Mouse (Mus musculus): ENCODE measurements around the gene Fasn. TPM values are rescaled to one million over a fixed set of nuclear protein-coding genes. Genes with fewer than 3 reads are reported as not detected.

Fasn gene
- total and polyA plus RNA-seq, 3 experiments, result 66.6 to 529 (median 88.2) TPM

DNA sequence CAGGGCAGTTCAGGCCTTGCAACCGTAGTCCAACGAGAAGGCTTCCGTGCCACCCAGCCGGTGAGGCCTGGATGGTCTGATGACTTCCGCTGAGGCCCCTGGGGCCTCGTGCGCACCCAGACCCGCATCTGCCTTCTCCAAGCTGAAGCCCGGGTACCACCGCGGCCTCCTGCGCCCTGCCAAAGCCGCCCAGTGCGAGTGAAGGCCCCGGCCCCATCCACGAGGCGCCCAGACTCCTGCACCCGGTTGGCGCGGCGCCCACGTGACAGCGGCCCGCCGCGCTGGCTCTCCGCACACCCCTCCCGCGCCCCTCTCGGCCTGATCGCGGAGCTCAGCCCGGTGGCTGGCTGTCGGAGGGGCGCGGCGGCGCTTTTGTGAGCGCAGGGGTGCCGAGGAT is 798 bp downstream of the Fasn start:
- Histone ChIP-seq H3K36me3 (replicated peaks) (peaks cover 57% of the 10 kb centered on the region), H3K4me3 (ENCODE audit: low read depth, low read length) (peak overlapping the region; percentile 85), H3K4me1 (ENCODE audit: insufficient read depth, low read depth, low read length) (peaks cover 70% of the 10 kb centered on the region), H3K27me3 (ENCODE audit: insufficient read depth, low read length) (peaks cover 10% of the 10 kb centered on the region), H3K9me3 (replicated peaks) (no peaks in the 10 kb centered on the region)
- DNase-seq (ENCODE audit: low spot score), result peak; percentile 75
- TF ChIP-seq CTCF (IDR thresholded peaks at IDR 0.05; ENCODE audit: low read depth, low read length) (no peak), POLR2AphosphoS5 (IDR thresholded peaks at IDR 0.05; ENCODE audit: insufficient replicate concordance, low read depth, low read length) (no peak), TAL1 (conservative IDR thresholded peaks at IDR 0.05; ENCODE audit: low read depth, low read length) (no peak), GATA2 (IDR thresholded peaks at IDR 0.05; ENCODE audit: borderline replicate concordance, low read depth, low read length) (no peak), GATA1 (IDR thresholded peaks at IDR 0.05; ENCODE audit: borderline replicate concordance, low read length) (no peak)
- ATAC-seq (ENCODE audit: extremely low read depth, insufficient number of reproducible peaks, low FRiP score, poor library complexity, severe bottlenecking), result no peak

DNA sequence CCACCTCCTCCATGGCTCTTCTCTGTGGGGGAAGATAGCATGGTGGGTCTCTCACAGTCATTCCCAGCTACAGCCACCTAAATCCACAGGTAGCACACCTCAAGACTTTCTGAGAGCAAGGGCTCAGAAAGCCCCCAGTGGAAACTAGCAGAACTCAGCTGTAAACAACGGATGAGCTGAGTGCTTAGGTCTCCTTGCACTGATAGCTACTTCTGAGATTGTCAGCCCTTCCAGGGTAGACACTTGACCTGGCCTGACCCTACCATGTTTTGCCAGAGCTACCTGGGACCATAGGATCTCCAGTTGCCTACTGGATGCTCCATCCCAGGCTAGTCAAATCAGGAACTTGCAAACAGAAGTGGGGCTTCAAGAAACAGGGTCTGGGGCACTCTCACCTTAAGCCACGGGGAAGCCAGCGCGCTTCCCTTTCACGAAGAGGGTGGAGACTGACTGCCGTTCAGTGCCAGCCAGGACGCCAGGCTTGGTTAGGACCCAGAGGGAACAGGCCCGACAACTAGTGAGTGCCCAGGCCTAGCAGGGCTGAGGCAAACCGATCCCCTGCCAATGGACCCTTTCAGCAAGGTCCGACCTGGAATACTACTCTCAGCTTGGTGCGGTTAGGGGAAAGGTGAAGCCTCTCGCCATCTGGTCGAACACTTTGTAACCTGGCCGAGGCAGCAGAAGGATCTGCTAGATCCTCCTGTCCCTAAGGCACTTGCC is 1.4 kb downstream of the Fasn start:
- peak; percentile 53 for DNase-seq (ENCODE audit: low spot score)
- H3K27me3 ChIP-seq (ENCODE audit: insufficient read depth, low read length), result peaks cover 4% of the 10 kb centered on the region
- ATAC-seq (ENCODE audit: extremely low read depth, insufficient number of reproducible peaks, low FRiP score, poor library complexity, severe bottlenecking), result no peak
- peaks cover 62% of the 10 kb centered on the region for H3K36me3 ChIP-seq (replicated peaks)
- H3K4me1 ChIP-seq (ENCODE audit: insufficient read depth, low read depth, low read length), result peaks cover 76% of the 10 kb centered on the region
- TF ChIP-seq CTCF (IDR thresholded peaks at IDR 0.05; ENCODE audit: low read depth, low read length) (no peak), POLR2AphosphoS5 (IDR thresholded peaks at IDR 0.05; ENCODE audit: insufficient replicate concordance, low read depth, low read length) (peak; percentile 66; the same call in 1 of the 2 replicates), TAL1 (conservative IDR thresholded peaks at IDR 0.05; ENCODE audit: low read depth, low read length) (no peak)
- H3K4me3 ChIP-seq (ENCODE audit: low read depth, low read length), result peak overlapping the region; percentile 85
- no peaks in the 10 kb centered on the region for H3K9me3 ChIP-seq (replicated peaks)

DNA sequence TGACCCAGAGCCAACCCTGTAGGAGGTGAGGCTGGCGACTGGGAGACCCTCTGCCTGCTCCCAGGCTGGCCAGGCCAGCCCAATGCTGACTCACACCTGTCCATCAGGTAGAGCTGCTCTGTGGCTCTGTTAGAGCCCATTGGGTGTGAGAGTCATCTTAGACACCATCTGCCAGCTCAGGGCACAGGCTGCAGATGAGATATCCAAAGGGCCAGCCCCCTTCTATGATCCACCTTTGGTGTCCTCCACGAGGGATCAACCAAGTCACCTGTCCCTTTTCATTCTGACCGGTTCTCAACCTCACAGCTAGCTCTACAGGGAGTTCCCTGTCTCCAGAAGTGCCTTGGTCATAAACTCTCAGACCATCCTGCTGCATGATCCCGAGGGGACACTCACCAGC is 2.0 kb downstream of the Fasn start:
- Histone ChIP-seq H3K4me3 (ENCODE audit: low read depth, low read length) (peak overlapping the region; percentile 85), H3K36me3 (replicated peaks) (peaks cover 69% of the 10 kb centered on the region), H3K4me1 (ENCODE audit: insufficient read depth, low read depth, low read length) (peaks cover 79% of the 10 kb centered on the region), H3K27me3 (ENCODE audit: insufficient read depth, low read length) (no peaks in the 10 kb centered on the region), H3K9me3 (replicated peaks) (no peaks in the 10 kb centered on the region)
- DNase-seq (ENCODE audit: low spot score), result no peak
- no peak for ATAC-seq (ENCODE audit: extremely low read depth, insufficient number of reproducible peaks, low FRiP score, poor library complexity, severe bottlenecking)
- TF ChIP-seq CTCF (IDR thresholded peaks at IDR 0.05; ENCODE audit: low read depth, low read length) (no peak), POLR2AphosphoS5 (IDR thresholded peaks at IDR 0.05; ENCODE audit: insufficient replicate concordance, low read depth, low read length) (no peak), GATA2 (IDR thresholded peaks at IDR 0.05; ENCODE audit: borderline replicate concordance, low read depth, low read length) (no peak), TAL1 (conservative IDR thresholded peaks at IDR 0.05; ENCODE audit: low read depth, low read length) (no peak), GATA1 (IDR thresholded peaks at IDR 0.05; ENCODE audit: borderline replicate concordance, low read length) (no peak)

DNA sequence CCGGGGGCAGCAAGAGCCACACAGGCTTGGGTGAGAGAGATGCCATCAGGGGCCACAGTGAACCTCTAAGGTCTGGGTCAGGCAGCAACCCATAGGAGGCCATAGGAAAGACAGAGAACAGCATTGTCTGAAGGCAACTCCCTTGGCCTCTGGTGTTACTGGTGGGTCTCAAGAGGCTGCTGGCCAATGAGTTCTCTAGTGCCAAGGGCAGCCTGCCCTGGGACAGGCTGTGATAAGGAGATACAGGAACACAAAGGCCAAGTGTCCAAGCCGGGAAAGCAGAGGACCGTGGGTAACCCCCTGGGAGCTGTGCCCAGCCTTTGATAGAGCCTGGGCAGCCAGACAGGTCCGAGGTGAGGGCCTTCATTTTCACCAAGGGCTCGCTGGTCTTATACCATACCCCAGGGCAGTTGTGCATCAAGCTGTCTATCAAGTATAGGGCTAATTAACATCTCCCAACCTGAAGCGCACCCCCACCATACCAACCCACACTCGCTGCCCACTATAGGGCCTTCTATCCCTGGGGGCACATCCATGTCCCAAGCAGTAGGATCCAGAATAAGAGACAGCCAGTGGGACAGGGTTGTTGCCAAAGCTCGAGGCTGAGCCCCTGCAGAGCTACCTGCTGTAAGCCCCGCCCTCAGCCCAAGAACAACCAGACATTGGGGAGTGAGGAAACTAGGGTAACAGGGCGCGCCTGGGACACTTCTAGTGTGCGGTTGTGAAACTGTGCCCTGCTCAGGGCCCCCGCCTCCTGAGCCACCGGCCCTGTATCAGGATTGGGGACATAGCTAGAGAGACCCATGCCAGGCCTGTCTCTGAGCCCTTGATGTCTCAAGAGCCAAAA is 3.0 kb downstream of the Fasn start:
- H3K4me1 ChIP-seq (ENCODE audit: insufficient read depth, low read depth, low read length), result peaks cover 88% of the 10 kb centered on the region
- peaks cover 77% of the 10 kb centered on the region for H3K36me3 ChIP-seq (replicated peaks)
- H3K4me3 ChIP-seq (ENCODE audit: low read depth, low read length), result peak overlapping the region; percentile 85
- DNase-seq (ENCODE audit: low spot score), result peak; percentile 50
- no peak for TF ChIP-seq CTCF (IDR thresholded peaks at IDR 0.05; ENCODE audit: low read depth, low read length)
- TF ChIP-seq POLR2AphosphoS5 (IDR thresholded peaks at IDR 0.05; ENCODE audit: insufficient replicate concordance, low read depth, low read length), result no peak
- TF ChIP-seq GATA1 (IDR thresholded peaks at IDR 0.05; ENCODE audit: borderline replicate concordance, low read length), result no peak
- no peak for TF ChIP-seq TAL1 (conservative IDR thresholded peaks at IDR 0.05; ENCODE audit: low read depth, low read length)
- no peak for TF ChIP-seq GATA2 (IDR thresholded peaks at IDR 0.05; ENCODE audit: borderline replicate concordance, low read depth, low read length)
- ATAC-seq (ENCODE audit: extremely low read depth, insufficient number of reproducible peaks, low FRiP score, poor library complexity, severe bottlenecking), result no peak
- no peaks in the 10 kb centered on the region for H3K9me3 ChIP-seq (replicated peaks)
- H3K27me3 ChIP-seq (ENCODE audit: insufficient read depth, low read length), result no peaks in the 10 kb centered on the region

DNA sequence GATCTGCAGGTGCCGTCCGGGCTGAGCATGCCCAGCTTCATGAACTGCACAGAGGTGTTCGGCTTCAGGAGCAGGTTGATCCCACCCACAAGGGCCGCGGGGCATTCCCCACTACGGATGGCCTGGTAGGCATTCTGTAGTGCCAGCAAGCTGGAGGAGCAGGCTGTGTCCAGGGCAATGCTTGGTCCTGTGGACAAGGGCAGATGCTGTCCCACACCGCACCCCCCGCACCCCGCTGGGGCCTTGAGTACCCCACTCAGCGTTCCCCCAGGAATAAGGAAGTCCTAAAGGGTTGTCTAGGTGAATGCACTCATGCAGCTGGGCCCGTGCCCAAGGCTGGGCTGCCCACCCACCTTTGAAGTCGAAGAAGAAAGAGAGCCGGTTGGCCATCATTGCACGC is 3.8 kb downstream of the Fasn start:
- H3K4me1 ChIP-seq (ENCODE audit: insufficient read depth, low read depth, low read length), result peaks cover 88% of the 10 kb centered on the region

DNA sequence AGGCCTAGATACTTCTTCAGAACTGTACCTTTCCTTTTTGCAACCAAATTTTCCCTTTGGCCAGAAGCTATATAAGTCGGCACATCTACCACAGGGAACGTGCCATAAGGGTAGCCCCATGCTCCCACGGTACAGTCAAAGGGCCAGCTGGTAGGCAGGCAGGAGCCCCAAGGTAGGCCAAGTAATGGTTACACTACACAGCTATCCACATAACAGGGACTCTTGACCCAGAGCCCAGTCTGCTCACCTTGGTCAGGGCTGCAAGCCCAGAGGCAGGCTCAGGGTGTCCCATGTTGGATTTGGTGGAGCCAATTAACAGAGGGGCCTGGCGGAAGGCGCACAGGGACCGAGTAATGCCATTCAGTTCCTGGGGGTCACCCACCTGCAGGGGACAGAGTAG is 4.8 kb downstream of the Fasn start:
- TF ChIP-seq GATA2 (IDR thresholded peaks at IDR 0.05; ENCODE audit: borderline replicate concordance, low read depth, low read length) (no peak), POLR2AphosphoS5 (IDR thresholded peaks at IDR 0.05; ENCODE audit: insufficient replicate concordance, low read depth, low read length) (no peak), GATA1 (IDR thresholded peaks at IDR 0.05; ENCODE audit: borderline replicate concordance, low read length) (no peak), CTCF (IDR thresholded peaks at IDR 0.05; ENCODE audit: low read depth, low read length) (no peak), TAL1 (conservative IDR thresholded peaks at IDR 0.05; ENCODE audit: low read depth, low read length) (no peak)
- ATAC-seq (ENCODE audit: extremely low read depth, insufficient number of reproducible peaks, low FRiP score, poor library complexity, severe bottlenecking), result no peak
- Histone ChIP-seq H3K9me3 (replicated peaks) (no peaks in the 10 kb centered on the region), H3K4me3 (ENCODE audit: low read depth, low read length) (no peak overlapping the region), H3K36me3 (replicated peaks) (peaks cover 89% of the 10 kb centered on the region), H3K4me1 (ENCODE audit: insufficient read depth, low read depth, low read length) (peaks cover 87% of the 10 kb centered on the region), H3K27me3 (ENCODE audit: insufficient read depth, low read length) (no peaks in the 10 kb centered on the region)
- DNase-seq (ENCODE audit: low spot score), result no peak

More for the DNA sequence above, 3.8 kb downstream of the Fasn start:
- no peak for DNase-seq (ENCODE audit: low spot score)
- no peak for ATAC-seq (ENCODE audit: extremely low read depth, insufficient number of reproducible peaks, low FRiP score, poor library complexity, severe bottlenecking)
- TF ChIP-seq POLR2AphosphoS5 (IDR thresholded peaks at IDR 0.05; ENCODE audit: insufficient replicate concordance, low read depth, low read length) (no peak), CTCF (IDR thresholded peaks at IDR 0.05; ENCODE audit: low read depth, low read length) (no peak), GATA1 (IDR thresholded peaks at IDR 0.05; ENCODE audit: borderline replicate concordance, low read length) (no peak), TAL1 (conservative IDR thresholded peaks at IDR 0.05; ENCODE audit: low read depth, low read length) (no peak), GATA2 (IDR thresholded peaks at IDR 0.05; ENCODE audit: borderline replicate concordance, low read depth, low read length) (no peak)
- Histone ChIP-seq H3K9me3 (replicated peaks) (no peaks in the 10 kb centered on the region), H3K4me3 (ENCODE audit: low read depth, low read length) (peak overlapping the region; percentile 85; the same call in 1 of the 2 replicates), H3K27me3 (ENCODE audit: insufficient read depth, low read length) (no peaks in the 10 kb centered on the region), H3K36me3 (replicated peaks) (peaks cover 79% of the 10 kb centered on the region)

Data from G1E (cell line).